Mouse (Mus musculus): ENCODE results near the gene Dysf. TPM values are rescaled to one million over a fixed set of nuclear protein-coding genes. Genes with fewer than 3 reads are reported as not detected.
A peak's percentile ranks its signal among the peaks of the same experiment; 100 is the strongest.

Gene Dysf
- polyA plus RNA-seq, 1 experiment from 2014 or later, result 12.4 TPM

- Histone ChIP-seq H3K9ac (no peak overlapping the region), H3K4me2 (no peak overlapping the region), H3K36me3 (no peaks in the 10 kb centered on the region), H3K27me3 (no peaks in the 10 kb centered on the region), H3K4me1 (replicated peaks) (peaks cover 32% of the 10 kb centered on the region), H3K4me3 (no peak overlapping the region), H3K9me3 (replicated peaks) (no peaks in the 10 kb centered on the region), H3K27ac (no peak overlapping the region)
- WGBS, result 86% methylated on average over 11 of the region's 11 CpGs
- ATAC-seq (replicated peaks; ENCODE audit: insufficient number of reproducible peaks, insufficient read depth, low FRiP score, low read depth), result no peak
Measured at GRCm38 (mm10) chr6:84136345-84136744, 128.0 kb downstream of the Dysf start.

GRCm38 (mm10) chr6:84139932-84140331 lies 131.5 kb downstream of the Dysf start:
- no peaks in the 10 kb centered on the region for H3K9me3 ChIP-seq (replicated peaks)
- no peak overlapping the region for H3K9ac ChIP-seq
- H3K27me3 ChIP-seq, result no peaks in the 10 kb centered on the region
- H3K4me1 ChIP-seq (replicated peaks), result peaks cover 26% of the 10 kb centered on the region
- no peak overlapping the region for H3K4me3 ChIP-seq
- H3K4me2 ChIP-seq, result no peak overlapping the region
- 33% methylated on average over 14 of the region's 14 CpGs for WGBS
- peak overlapping the region; percentile 43; the same call in 1 of the 2 replicates for H3K27ac ChIP-seq
- no peaks in the 10 kb centered on the region for H3K36me3 ChIP-seq
- ATAC-seq (replicated peaks; ENCODE audit: insufficient number of reproducible peaks, insufficient read depth, low FRiP score, low read depth), result peak; percentile 64; the same call in 1 of the 2 replicates

- no peak overlapping the region for H3K9ac ChIP-seq
- peaks cover 25% of the 10 kb centered on the region for H3K4me1 ChIP-seq (replicated peaks)
- H3K27ac ChIP-seq, result no peak overlapping the region
- ATAC-seq (replicated peaks; ENCODE audit: insufficient number of reproducible peaks, insufficient read depth, low FRiP score, low read depth), result no peak
- no peaks in the 10 kb centered on the region for H3K27me3 ChIP-seq
- 60% methylated on average over 9 of the region's 9 CpGs for WGBS
- no peak overlapping the region for H3K4me3 ChIP-seq
- no peaks in the 10 kb centered on the region for H3K9me3 ChIP-seq (replicated peaks)
- no peak overlapping the region for H3K4me2 ChIP-seq
- no peaks in the 10 kb centered on the region for H3K36me3 ChIP-seq
Measured at GRCm38 (mm10) chr6:84142481-84142880, 134.1 kb downstream of the Dysf start.

- H3K4me1 ChIP-seq (replicated peaks), result peaks cover 27% of the 10 kb centered on the region
- H3K4me2 ChIP-seq, result no peak overlapping the region
- no peak overlapping the region for H3K4me3 ChIP-seq
- no peaks in the 10 kb centered on the region for H3K27me3 ChIP-seq
- H3K36me3 ChIP-seq, result no peaks in the 10 kb centered on the region
- H3K9ac ChIP-seq, result no peak overlapping the region
- ATAC-seq (replicated peaks; ENCODE audit: insufficient number of reproducible peaks, insufficient read depth, low FRiP score, low read depth), result no peak
- H3K27ac ChIP-seq, result peak overlapping the region; percentile 18
- no peaks in the 10 kb centered on the region for H3K9me3 ChIP-seq (replicated peaks)
- 52% methylated on average over 1 of the region's 1 CpGs for WGBS
Measured at GRCm38 (mm10) chr6:84143328-84143727, 134.9 kb downstream of the Dysf start.

- Histone ChIP-seq H3K4me1 (replicated peaks) (peaks cover 27% of the 10 kb centered on the region), H3K36me3 (no peaks in the 10 kb centered on the region), H3K9ac (no peak overlapping the region), H3K4me2 (no peak overlapping the region), H3K27ac (no peak overlapping the region), H3K27me3 (no peaks in the 10 kb centered on the region), H3K9me3 (replicated peaks) (no peaks in the 10 kb centered on the region), H3K4me3 (no peak overlapping the region)
- WGBS, result 89% methylated on average over 4 of the region's 4 CpGs
- no peak for ATAC-seq (replicated peaks; ENCODE audit: insufficient number of reproducible peaks, insufficient read depth, low FRiP score, low read depth)
Measured at GRCm38 (mm10) chr6:84144393-84144792, 136.0 kb downstream of the Dysf start.

- H3K4me1 ChIP-seq (replicated peaks), result peaks cover 15% of the 10 kb centered on the region
- no peak overlapping the region for H3K4me3 ChIP-seq
- H3K9ac ChIP-seq, result no peak overlapping the region
- no peak overlapping the region for H3K4me2 ChIP-seq
- 79% methylated on average over 13 of the region's 13 CpGs for WGBS
- ATAC-seq (replicated peaks; ENCODE audit: insufficient number of reproducible peaks, insufficient read depth, low FRiP score, low read depth), result 0 out of 2 replicates have a peak, but pooled peaks have one; percentile 34
- no peaks in the 10 kb centered on the region for H3K9me3 ChIP-seq (replicated peaks)
- H3K36me3 ChIP-seq, result peaks cover 2% of the 10 kb centered on the region; the same call in 1 of the 2 replicates
- H3K27ac ChIP-seq, result no peak overlapping the region; the same call in 1 of the 2 replicates
- H3K27me3 ChIP-seq, result no peaks in the 10 kb centered on the region
Measured at GRCm38 (mm10) chr6:84147206-84148004, 139.0 kb downstream of the Dysf start.

- Histone ChIP-seq H3K27me3 (no peaks in the 10 kb centered on the region), H3K9me3 (replicated peaks) (no peaks in the 10 kb centered on the region), H3K4me3 (no peak overlapping the region), H3K9ac (no peak overlapping the region), H3K27ac (no peak overlapping the region), H3K4me1 (replicated peaks) (peaks cover 5% of the 10 kb centered on the region), H3K4me2 (no peak overlapping the region), H3K36me3 (peaks cover 4% of the 10 kb centered on the region; the same call in 1 of the 2 replicates)
- 65% methylated on average over 6 of the region's 6 CpGs for WGBS
- ATAC-seq (replicated peaks; ENCODE audit: insufficient number of reproducible peaks, insufficient read depth, low FRiP score, low read depth), result no peak
Measured at GRCm38 (mm10) chr6:84148470-84148869, 140.1 kb downstream of the Dysf start.

- 74% methylated on average over 2 of the region's 2 CpGs for WGBS
- Histone ChIP-seq H3K36me3 (peaks cover 4% of the 10 kb centered on the region; the same call in 1 of the 2 replicates), H3K4me3 (no peak overlapping the region), H3K27me3 (no peaks in the 10 kb centered on the region), H3K9me3 (replicated peaks) (no peaks in the 10 kb centered on the region), H3K4me2 (no peak overlapping the region), H3K27ac (peak overlapping the region; percentile 7; the same call in 1 of the 2 replicates), H3K4me1 (replicated peaks) (peaks cover 22% of the 10 kb centered on the region), H3K9ac (no peak overlapping the region)
- no peak for ATAC-seq (replicated peaks; ENCODE audit: insufficient number of reproducible peaks, insufficient read depth, low FRiP score, low read depth)
Measured at GRCm38 (mm10) chr6:84154508-84154907, 146.1 kb downstream of the Dysf start.

GRCm38 (mm10) chr6:84155765-84156164 lies 147.4 kb downstream of the Dysf start:
- Histone ChIP-seq H3K27ac (peak overlapping the region; percentile 78), H3K36me3 (peaks cover 4% of the 10 kb centered on the region; the same call in 1 of the 2 replicates), H3K4me1 (replicated peaks) (peaks cover 22% of the 10 kb centered on the region), H3K27me3 (no peaks in the 10 kb centered on the region), H3K4me2 (no peak overlapping the region), H3K9me3 (replicated peaks) (no peaks in the 10 kb centered on the region), H3K4me3 (no peak overlapping the region), H3K9ac (no peak overlapping the region)
- ATAC-seq (replicated peaks; ENCODE audit: insufficient number of reproducible peaks, insufficient read depth, low FRiP score, low read depth), result peak; percentile 49; the same call in 1 of the 2 replicates
- 38% methylated on average over 3 of the region's 3 CpGs for WGBS

GRCm38 (mm10) chr6:84156481-84157025 lies 148.2 kb downstream of the Dysf start:
- no peak overlapping the region for H3K4me3 ChIP-seq
- H3K4me2 ChIP-seq, result no peak overlapping the region
- no peaks in the 10 kb centered on the region for H3K9me3 ChIP-seq (replicated peaks)
- H3K27ac ChIP-seq, result peak overlapping the region; percentile 78
- H3K4me1 ChIP-seq (replicated peaks), result peaks cover 22% of the 10 kb centered on the region
- 60% methylated on average over 4 of the region's 4 CpGs for WGBS
- ATAC-seq (replicated peaks; ENCODE audit: insufficient number of reproducible peaks, insufficient read depth, low FRiP score, low read depth), result no peak
- no peaks in the 10 kb centered on the region for H3K27me3 ChIP-seq
- no peak overlapping the region for H3K9ac ChIP-seq
- peaks cover 4% of the 10 kb centered on the region; the same call in 1 of the 2 replicates for H3K36me3 ChIP-seq

- Histone ChIP-seq H3K4me1 (replicated peaks) (peaks cover 22% of the 10 kb centered on the region), H3K36me3 (0 out of 2 replicates have a peak, but pooled peaks cover 2% of the 10 kb centered on the region), H3K4me2 (no peak overlapping the region), H3K27me3 (no peaks in the 10 kb centered on the region), H3K9ac (no peak overlapping the region), H3K9me3 (replicated peaks) (no peaks in the 10 kb centered on the region), H3K4me3 (no peak overlapping the region), H3K27ac (no peak overlapping the region)
- no peak for ATAC-seq (replicated peaks; ENCODE audit: insufficient number of reproducible peaks, insufficient read depth, low FRiP score, low read depth)
- 86% methylated on average over 4 of the region's 4 CpGs for whole genome bisulfite sequencing
Measured at GRCm38 (mm10) chr6:84159046-84159445, 150.7 kb downstream of the Dysf start.

Measured in heart, embryonic 15.5 days (tissue).